Mouse (Mus musculus) megakaryocyte, embryonic 14.5 days (primary cell): Measurements from ENCODE around the gene Acbd7. TPM values are rescaled to one million over a fixed set of nuclear protein-coding genes. Genes with fewer than 3 reads are reported as not detected.

Experiments
- H3K27me3 ChIP-seq: replicated peaks from 2 replicates; pipeline ENCODE3; 2012; ENCODE audit warnings: inconsistent platforms
- H3K36me3 ChIP-seq: replicated peaks from 2 replicates; pipeline ENCODE3; 2012; ENCODE audit warnings: low read length, inconsistent platforms, mixed read lengths
- H3K4me1 ChIP-seq: 2 replicates; pipeline ENCODE4 v1.6.1; 2012; ENCODE audit warnings: inconsistent platforms
- H3K4me3 ChIP-seq: replicated peaks from 2 replicates; pipeline ENCODE3; 2012; ENCODE audit warnings: moderate library complexity, mild to moderate bottlenecking, inconsistent platforms
- H3K9me3 ChIP-seq: 2 replicates; pipeline ENCODE4 v1.6.1; 2012; ENCODE audit warnings: inconsistent platforms
- FLI1 ChIP-seq: IDR thresholded peaks from 2 replicates; pipeline ENCODE4 v1.6.1; 2012; ENCODE audit warnings: low read length, inconsistent platforms, mixed read lengths
- GATA1 ChIP-seq: IDR thresholded peaks from 3 replicates; pipeline ENCODE4 v1.6.1; 2012; ENCODE audit warnings: mixed read lengths, low read length, inconsistent platforms, borderline replicate concordance
- polyA plus RNA-seq: library from polyadenylated mRNA; stranded (reverse); fragments of >175 nt; gene quantifications from 2 replicates; pipeline ENCODE4 v1.2.3, GENCODE M21; 2012; ENCODE audit warnings: low replicate concordance; ENCODE audit not compliant: insufficient read depth

Acbd7 gene
- polyA plus RNA-seq, 1 experiment, result not detected

DNA sequence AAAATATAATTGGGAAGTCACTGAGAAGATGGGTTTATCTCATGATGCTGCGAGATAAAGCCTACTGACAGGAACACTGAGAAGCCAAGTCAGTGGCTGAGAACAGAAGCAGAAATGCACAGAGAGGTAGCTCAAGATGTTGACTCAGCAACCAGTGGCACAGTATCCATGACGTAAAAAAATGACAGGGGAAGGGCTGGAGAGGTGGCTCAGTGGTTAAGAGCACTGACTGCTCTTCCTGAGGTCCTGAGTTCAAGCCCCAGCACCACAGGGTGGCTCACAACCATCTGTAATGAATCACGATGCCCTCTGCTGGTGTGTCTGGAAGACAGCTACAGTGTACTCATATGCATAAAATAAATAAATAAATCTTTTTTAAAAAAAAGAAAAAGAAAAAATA is 25.1 kb downstream of the Acbd7 start:
- H3K36me3 ChIP-seq, result no peaks in the 10 kb centered on the region
- no peaks in the 10 kb centered on the region for H3K27me3 ChIP-seq
- H3K4me1 ChIP-seq, result 0 out of 2 replicates have a peak, but pooled peaks cover under 1% of the 10 kb centered on the region
- no peak for TF ChIP-seq GATA1
- no peak for TF ChIP-seq FLI1
- H3K9me3 ChIP-seq, result no peaks in the 10 kb centered on the region
- H3K4me3 ChIP-seq, result no peak overlapping the region

DNA sequence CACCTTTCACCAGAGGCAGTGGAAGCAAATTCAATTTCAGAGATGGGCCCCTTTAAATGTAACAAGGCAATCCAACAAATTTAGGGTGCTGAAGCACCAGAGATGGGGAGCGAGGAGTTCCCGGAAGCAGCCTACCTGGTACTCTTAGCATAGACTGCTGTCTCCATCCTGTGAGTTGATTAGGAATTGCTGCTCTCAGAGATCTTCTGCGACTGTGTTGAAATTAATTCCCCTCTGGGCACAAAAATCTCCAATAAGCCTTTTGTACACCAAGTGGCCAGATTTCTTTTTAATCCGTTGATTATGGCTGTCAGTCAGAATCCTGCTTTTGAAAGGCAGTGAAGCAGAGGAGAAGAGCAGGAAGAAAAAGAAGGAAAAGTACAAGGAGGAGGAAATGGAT is 29.2 kb downstream of the Acbd7 start:
- H3K4me3 ChIP-seq, result no peak overlapping the region
- TF ChIP-seq GATA1 (no peak), FLI1 (no peak)
- no peaks in the 10 kb centered on the region for H3K27me3 ChIP-seq
- no peaks in the 10 kb centered on the region for H3K4me1 ChIP-seq
- no peaks in the 10 kb centered on the region for H3K36me3 ChIP-seq
- no peaks in the 10 kb centered on the region for H3K9me3 ChIP-seq

DNA sequence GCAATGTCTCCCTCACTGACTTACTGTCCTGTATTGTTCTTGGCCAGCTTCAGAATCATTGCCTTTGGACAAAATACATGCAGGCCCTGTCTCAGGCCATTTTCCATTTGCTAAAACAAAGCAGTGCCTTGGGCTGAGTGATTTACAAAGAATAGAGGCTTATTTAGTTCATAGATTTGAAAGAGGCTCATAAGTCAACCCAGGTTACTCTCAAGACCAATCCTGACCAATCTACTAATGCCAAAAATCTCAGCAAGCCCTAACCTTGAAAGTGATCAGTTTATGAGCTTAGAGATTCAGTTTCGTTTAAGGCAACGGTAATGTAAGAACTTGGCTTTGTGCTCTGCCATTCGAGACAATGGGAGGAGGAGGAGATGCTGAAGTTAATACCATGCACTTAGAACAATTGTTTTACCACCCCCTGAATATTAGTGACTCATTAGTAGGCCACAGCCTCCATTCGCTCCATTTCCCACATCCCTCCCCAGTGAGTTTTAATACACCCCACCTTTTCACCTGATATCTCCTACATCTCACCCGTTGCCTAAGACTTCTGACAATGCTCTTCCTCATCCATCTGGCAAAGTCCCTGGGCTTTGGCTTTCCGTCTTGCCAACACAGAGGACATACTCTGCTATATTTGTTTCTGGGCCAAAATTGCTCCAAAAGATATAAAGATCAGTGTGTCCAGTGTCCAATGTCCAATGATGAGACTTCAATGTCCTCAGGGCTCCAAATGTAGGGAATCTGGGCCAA is 51.3 kb downstream of the Acbd7 start:
- H3K36me3 ChIP-seq, result no peaks in the 10 kb centered on the region
- no peaks in the 10 kb centered on the region for H3K9me3 ChIP-seq
- peaks cover 8% of the 10 kb centered on the region for H3K27me3 ChIP-seq
- H3K4me3 ChIP-seq, result no peak overlapping the region
- no peaks in the 10 kb centered on the region for H3K4me1 ChIP-seq
- TF ChIP-seq GATA1 (no peak), FLI1 (no peak)

Other genes with a start within 250 kb of the Acbd7 start
- 2.1 TPM in 1 of 2 replicates, not detected in the other for gene Fam171a1, start 221.9 kb upstream of the Acbd7 start, polyA plus RNA-seq
- gene Nmt2, start 52.0 kb upstream of the Acbd7 start, polyA plus RNA-seq, result 0.37 and 13.6 TPM in 2 replicates
- 2.1 TPM in 1 of 2 replicates, not detected in the other for gene Rpp38, start 3.5 kb upstream of the Acbd7 start, polyA plus RNA-seq
- gene Olah, start 61.0 kb downstream of the Acbd7 start, polyA plus RNA-seq, result not detected in 2 replicates
- 0.57 TPM in 1 of 2 replicates, not detected in the other for gene Meig1, start 86.5 kb downstream of the Acbd7 start, polyA plus RNA-seq
- gene Dclre1c, start 88.0 kb downstream of the Acbd7 start, polyA plus RNA-seq, result 0.04 TPM in 1 of 2 replicates, not detected in the other
- gene Suv39h2, start 138.9 kb downstream of the Acbd7 start, polyA plus RNA-seq, result 2.5 TPM in 1 of 2 replicates, not detected in the other
- 0.22 TPM in 1 of 2 replicates, not detected in the other for gene Gm45902, start 176.6 kb downstream of the Acbd7 start, polyA plus RNA-seq
- gene Hspa14, start 176.6 kb downstream of the Acbd7 start, polyA plus RNA-seq, result 1.6 and 4.6 TPM in 2 replicates
- gene Cdnf, start 176.9 kb downstream of the Acbd7 start, polyA plus RNA-seq, result 0.28 TPM in 1 of 2 replicates, not detected in the other
- 6.7 and 43.9 TPM in 2 replicates for gene Fam107b, start 234.3 kb downstream of the Acbd7 start, polyA plus RNA-seq